Mouse (Mus musculus) cerebellum, adult (tissue): ENCODE measurements around the gene Max.

ENCODE experiments used
- ATAC-seq: cut with Nextera tagmentation; 2 replicates; pipeline ENCODE4 v1.9.2; 2017; ENCODE audit warnings: mild to moderate bottlenecking, moderate library complexity, mixed read lengths; ENCODE audit not compliant: insufficient number of reproducible peaks, low FRiP score, low TSS enrichment

Max gene

DNA sequence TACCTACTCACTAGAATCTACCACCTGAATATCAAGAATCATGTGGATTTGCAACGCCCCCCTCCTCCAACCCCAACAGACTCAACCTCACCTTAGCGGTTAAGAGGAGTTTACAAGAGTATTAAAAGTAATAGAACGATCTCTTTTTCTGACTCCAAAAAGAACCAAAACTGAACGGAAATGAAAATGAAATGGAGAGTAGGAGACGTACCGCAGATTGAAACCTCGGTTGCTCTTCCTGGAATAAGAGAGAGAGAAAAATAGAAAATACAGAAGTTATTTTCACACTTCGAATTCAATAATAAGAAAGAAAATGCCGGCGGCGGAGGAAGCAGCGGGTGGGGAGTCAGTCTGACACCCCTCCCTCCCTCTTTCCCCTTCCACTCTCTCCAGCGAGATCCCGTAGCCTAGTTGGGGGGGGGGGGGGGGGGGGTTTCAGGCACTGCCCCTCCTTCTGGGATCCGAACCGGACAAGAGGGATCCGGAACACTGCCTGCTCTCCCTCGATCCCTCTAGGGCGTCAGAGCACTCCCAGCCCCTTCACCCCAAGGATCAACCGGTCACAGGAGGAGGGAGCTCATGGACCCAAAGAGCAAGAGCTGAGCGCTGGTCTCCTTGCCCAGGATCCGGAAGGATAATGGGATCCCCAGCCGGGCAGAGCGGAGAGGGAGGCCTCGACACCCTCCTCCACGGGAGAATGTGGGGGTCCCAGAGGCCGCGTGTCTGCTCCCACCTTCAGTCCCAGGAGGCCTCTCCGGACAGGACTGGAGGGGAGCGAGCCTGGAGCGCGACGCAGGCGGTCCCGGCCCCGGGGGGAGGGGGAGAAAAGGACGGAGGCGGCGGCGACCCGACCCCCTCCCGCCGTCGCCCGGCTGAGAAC, 709 bp downstream of the Max start:
- ATAC-seq = peak; percentile 29; the same call in 1 of the 2 replicates

GRCm38 (mm10) chr12:76957688-76958087, 4.3 kb downstream of the Max start:
- no peak for ATAC-seq

- peak; percentile 47 for ATAC-seq
These were observed 7.1 kb downstream of the Max start for GRCm38 (mm10) chr12:76954698-76955423.

- no peak for ATAC-seq
These were observed 8.1 kb downstream of the Max start for GRCm38 (mm10) chr12:76953750-76954363.

DNA sequence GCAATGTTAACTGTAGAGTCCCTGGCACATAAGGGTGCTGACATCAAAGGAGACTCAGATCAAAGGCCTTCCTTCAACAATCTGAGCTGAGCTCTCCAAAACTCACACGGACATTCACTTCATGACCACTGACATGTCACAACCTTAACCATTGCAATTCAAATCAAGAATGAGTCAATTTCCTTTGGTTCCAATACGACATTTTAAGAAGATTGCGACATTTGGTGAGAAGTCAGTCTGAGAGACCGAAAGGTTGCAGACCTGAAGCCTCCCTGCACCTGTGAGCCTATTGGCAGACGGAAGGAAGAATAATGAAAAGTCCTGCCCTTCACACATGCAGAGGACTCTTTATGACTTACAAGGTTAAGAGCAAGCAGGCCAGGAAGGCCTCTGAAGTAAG, 11.7 kb downstream of the Max start:
- ATAC-seq = no peak

DNA sequence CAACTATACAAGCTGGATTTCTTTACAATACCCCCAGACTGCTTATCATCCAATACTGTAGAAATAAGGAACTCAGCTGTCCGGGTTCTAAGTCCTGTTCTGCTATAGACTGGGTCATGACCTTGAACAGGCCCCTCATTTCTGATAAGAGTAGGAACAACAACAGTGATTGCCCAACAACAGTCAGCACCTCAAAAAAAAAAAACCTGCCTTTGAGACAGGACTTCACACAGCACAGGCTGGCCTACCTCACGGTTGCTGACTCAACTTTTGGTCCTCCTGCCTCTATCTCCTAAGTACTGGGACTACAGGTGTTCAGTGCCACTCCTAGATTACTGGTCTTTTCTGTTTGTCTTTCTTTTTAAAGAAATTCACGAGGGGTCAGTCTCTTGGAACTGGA, 13.2 kb downstream of the Max start:
- ATAC-seq = no peak

- ATAC-seq = no peak
These were observed 13.8 kb downstream of the Max start for GRCm38 (mm10) chr12:76948185-76948584.

DNA sequence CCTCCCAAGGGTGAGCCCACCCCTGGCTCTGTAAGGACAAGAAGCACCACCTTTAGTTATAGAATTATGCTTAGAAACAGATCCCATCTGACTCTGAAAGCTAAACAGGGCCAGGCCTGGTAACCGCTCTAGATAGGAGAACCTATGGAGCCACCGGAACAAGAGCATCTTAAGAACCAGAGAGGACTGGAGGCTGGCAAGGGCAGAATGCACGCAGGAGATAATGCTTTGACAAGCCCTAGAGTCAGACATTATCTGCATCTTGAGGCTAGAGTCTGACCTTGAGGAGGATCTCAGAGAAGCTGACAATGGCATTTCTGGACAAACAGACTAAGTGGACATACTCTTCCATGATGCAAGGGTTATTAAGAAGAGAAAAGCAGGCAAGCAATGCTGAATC, 14.5 kb downstream of the Max start:
- ATAC-seq = no peak

GRCm38 (mm10) chr12:76943466-76943865, 18.5 kb downstream of the Max start:
- no peak for ATAC-seq

- ATAC-seq = no peak
These were observed 19.0 kb downstream of the Max start for GRCm38 (mm10) chr12:76943046-76943445.

DNA sequence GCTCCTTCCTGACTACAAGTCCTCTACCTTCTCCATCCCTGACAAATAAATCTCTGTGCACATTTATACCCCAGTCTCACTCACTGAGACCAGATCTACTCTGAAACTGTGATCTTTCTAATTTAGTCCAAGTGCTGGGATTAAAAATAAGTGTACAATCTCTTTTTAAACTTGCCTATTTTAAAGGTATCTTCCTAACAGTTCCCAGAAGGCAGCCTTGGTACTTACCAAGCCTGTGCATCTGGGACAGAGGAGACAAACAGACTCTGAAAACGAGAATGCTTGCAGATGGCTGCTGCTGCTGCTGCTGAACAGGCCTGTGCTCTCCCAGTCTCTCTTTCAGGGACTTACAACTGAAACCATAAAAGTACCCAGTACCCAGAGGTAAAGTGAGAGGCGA, 19.5 kb downstream of the Max start:
- no peak for ATAC-seq

GRCm38 (mm10) chr12:76941524-76941923, 20.5 kb downstream of the Max start:
- ATAC-seq = no peak

DNA sequence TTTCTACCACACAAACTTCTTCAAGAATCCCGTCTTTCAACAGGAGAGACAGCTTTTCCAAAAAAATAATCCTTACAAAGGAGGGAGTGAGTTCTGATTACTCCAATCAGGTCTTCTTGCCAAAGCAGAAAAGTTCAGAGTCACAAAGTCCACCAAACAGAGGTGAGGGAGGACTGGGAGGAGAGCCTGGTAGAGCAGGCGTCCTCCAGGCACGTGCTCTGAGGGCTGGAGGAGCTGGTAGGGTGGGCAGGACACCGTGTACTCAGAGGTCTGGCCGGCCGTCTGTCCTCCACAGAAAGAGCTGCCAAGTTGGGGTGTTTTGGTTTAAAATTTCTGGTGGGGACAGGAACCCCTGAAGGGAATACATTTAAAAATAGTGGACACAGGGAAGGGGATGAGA, 24.0 kb downstream of the Max start:
- no peak for ATAC-seq

DNA sequence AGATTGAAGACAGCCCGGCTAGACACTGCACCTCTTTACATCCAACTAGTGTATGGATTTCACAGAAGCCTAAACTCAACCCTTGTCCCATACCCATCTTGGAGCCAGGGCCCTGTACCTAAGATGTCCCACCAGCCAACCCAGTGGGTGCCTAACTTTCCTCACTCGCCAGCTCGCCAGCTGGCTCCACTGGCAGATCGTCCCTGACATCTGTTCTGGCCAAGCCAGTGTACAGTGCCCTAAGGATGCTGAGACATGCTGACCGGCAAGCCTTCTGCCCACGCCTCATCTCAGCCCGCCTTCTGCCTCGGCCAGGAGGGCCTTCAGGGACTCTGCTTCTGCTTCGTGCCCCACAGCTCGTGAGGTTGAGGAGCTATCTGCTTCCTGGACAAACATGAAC, 25.8 kb downstream of the Max start:
- no peak for ATAC-seq

GRCm38 (mm10) chr12:76934438-76934837, 27.6 kb downstream of the Max start:
- no peak for ATAC-seq

DNA sequence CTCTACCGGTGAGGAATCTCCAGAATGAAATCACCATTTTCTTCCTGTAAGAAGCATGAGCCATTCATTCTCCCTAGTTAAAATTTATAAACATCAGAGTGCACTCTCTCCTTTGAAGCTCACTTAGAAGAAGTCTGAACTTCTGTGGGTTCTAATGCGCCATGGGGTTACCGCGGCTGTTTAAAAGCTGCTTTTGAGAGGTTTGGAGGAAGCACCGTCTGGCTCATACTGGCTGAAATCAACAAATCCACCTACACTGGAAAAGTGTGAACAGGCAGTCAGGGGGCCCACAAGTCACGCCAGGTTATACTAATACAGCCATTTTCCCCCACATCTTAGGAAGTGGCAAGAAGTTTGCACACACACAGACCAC, 29.3 kb downstream of the Max start:
- ATAC-seq = no peak

DNA sequence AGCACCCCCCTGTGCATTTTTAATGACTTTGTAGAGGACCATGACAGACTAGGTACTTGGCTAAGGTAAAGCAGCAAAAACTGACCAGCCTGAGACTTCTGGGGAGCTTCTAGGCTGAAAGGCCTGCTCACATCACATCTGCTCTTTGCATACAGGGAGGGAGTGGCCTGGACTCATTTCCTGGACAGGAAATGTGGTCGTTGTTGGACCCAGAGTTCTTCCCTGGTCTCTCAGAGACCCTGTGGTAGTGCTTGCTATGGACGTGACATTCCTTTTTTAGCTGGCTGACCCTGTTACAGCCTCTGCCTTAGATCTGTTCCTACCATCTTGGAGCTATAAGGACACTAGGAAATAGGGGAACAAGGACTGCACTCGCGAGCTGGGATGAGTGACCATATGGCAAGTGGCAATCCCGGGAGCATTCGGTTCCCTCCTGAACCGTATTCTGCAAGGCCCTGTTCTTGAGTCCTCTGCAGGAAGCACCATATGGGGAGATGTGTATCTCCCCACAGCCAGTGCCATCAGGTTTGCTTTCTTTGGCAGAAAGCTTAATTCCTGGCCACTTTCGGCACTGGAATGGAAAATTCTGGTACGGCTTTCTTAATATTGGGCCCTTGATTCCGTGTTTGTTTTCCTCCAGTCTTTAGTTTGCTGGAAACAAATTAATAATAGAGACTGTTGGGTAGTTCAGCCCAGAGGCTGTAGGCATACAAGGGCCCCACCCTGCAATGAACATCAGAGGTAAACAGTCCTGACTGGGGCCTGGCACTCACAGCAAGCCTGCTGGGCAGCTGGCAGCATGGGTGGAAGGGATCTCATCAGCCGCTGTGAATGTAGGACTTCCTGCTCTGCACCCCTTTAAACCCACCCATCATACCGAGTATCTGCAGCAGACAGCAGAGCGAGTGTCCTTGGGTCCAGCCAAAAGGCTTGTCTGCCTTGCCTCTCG, 30.0 kb downstream of the Max start:
- ATAC-seq = peak; percentile 79

DNA sequence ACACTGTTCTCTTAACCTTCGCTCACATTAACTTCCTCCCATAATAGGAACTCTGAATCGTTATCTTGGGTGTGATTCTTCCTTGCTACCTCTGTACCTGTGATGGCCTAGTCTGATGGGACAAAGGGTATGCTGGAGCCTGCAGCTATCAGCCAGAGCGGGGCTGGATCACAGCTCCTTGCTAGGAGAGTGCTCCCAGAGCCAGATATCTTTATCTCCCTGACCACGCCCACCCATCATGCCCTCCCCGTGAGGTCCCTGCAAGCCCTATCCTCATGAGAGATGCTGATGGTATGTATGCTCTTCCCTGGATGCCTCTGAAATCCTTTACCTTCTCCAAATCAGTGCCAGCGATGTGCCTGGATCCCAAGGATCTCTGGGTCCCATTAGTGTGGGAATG, 31.8 kb downstream of the Max start:
- no peak for ATAC-seq

DNA sequence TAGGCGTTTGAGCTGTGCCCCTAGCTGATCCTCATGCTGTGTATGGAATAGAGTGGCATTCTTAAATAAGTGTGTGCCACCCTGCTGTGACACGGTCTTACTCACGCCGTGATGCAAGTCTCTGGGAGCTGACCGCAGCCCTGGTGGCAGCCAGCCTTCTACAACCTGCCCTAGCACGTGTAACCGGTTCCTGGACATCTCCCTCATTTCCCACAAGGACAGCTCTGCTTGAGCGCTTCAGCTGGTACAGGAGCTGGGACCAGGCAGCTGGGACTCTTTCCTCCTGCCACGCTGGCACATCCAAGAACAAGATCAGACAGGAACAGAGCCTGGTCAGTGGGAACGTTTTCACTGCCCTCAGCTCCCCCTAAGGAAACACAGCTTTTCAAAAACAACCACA, 34.5 kb downstream of the Max start:
- ATAC-seq = no peak

DNA sequence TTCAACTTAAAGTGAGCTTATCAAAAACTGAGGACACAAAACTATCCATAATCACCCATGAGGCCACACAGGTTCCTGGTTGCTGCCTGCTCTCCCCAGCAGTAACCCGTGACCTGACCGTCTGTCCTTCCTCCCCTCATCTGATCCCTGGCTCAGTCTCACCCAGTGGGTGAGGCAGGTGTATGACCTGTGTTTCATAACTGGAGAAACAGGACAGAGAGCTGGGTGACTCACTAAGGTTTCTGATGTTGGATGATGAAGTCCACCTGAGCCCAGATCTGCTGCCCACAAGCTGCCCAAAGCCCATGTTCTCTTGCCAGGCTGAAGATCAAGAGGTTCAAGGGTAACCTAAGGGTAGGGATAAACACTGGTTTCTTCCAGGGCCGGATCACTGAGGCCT, 35.0 kb downstream of the Max start:
- ATAC-seq = no peak
